Mouse (Mus musculus): Measurements from ENCODE around the gene Klhl10. TPM values are rescaled to one million over a fixed set of nuclear protein-coding genes. Genes with fewer than 3 reads are reported as not detected.

Gene Klhl10
- polyA plus RNA-seq, 1 experiment from 2014 or later = 0.66 TPM

Other genes with a start within 250 kb of the Klhl10 start
- gene Krt9, start 248.7 kb upstream of the Klhl10 start, polyA plus RNA-seq (2014; fragmentation: Nextera tagmentation; extraction: Ambion mirVana) = not detected in 2 replicates
- 2.4 and 3.9 TPM in 2 replicates for gene Krt14, start 234.4 kb upstream of the Klhl10 start, polyA plus RNA-seq (2014; fragmentation: Nextera tagmentation; extraction: Ambion mirVana)
- not detected in 2 replicates for gene Krt16, start 193.0 kb upstream of the Klhl10 start, polyA plus RNA-seq (2014; fragmentation: Nextera tagmentation; extraction: Ambion mirVana)
- 0.22 and 0.25 TPM in 2 replicates for gene Krt17, start 180.9 kb upstream of the Klhl10 start, polyA plus RNA-seq (2014; fragmentation: Nextera tagmentation; extraction: Ambion mirVana)
- not detected in 2 replicates for gene Krt42, start 172.0 kb upstream of the Klhl10 start, polyA plus RNA-seq (2014; fragmentation: Nextera tagmentation; extraction: Ambion mirVana)
- gene Eif1, start 122.0 kb upstream of the Klhl10 start, polyA plus RNA-seq (2014; fragmentation: Nextera tagmentation; extraction: Ambion mirVana) = 1,709 and 1,853 TPM in 2 replicates
- gene Gast, start 107.5 kb upstream of the Klhl10 start, polyA plus RNA-seq (2014; fragmentation: Nextera tagmentation; extraction: Ambion mirVana) = 1.1 TPM in 1 of 2 replicates, not detected in the other
- gene Hap1, start 85.8 kb upstream of the Klhl10 start, polyA plus RNA-seq (2014; fragmentation: Nextera tagmentation; extraction: Ambion mirVana) = 12.0 and 12.8 TPM in 2 replicates
- gene Jup, start 44.2 kb upstream of the Klhl10 start, polyA plus RNA-seq (2014; fragmentation: Nextera tagmentation; extraction: Ambion mirVana) = 26.7 and 30.7 TPM in 2 replicates
- gene P3h4, start 27.1 kb upstream of the Klhl10 start, polyA plus RNA-seq (2014; fragmentation: Nextera tagmentation; extraction: Ambion mirVana) = 19.6 and 22.9 TPM in 2 replicates
- 38.7 and 46.1 TPM in 2 replicates for gene Fkbp10, start 26.2 kb upstream of the Klhl10 start, polyA plus RNA-seq (2014; fragmentation: Nextera tagmentation; extraction: Ambion mirVana)
- 92.6 and 96.0 TPM in 2 replicates for gene Nt5c3b, start 109 bp upstream of the Klhl10 start, polyA plus RNA-seq (2014; fragmentation: Nextera tagmentation; extraction: Ambion mirVana)
- gene Klhl11, start 30.8 kb downstream of the Klhl10 start, polyA plus RNA-seq (2014; fragmentation: Nextera tagmentation; extraction: Ambion mirVana) = 13.8 and 14.9 TPM in 2 replicates
- gene Acly, start 86.1 kb downstream of the Klhl10 start, polyA plus RNA-seq (2014; fragmentation: Nextera tagmentation; extraction: Ambion mirVana) = 259 and 306 TPM in 2 replicates
- 2.6 and 2.8 TPM in 2 replicates for gene Ttc25, start 103.7 kb downstream of the Klhl10 start, polyA plus RNA-seq (2014; fragmentation: Nextera tagmentation; extraction: Ambion mirVana)
- gene Cnp, start 133.0 kb downstream of the Klhl10 start, polyA plus RNA-seq (2014; fragmentation: Nextera tagmentation; extraction: Ambion mirVana) = 17.4 and 17.8 TPM in 2 replicates
- gene Nkiras2, start 177.3 kb downstream of the Klhl10 start, polyA plus RNA-seq (2014; fragmentation: Nextera tagmentation; extraction: Ambion mirVana) = 108 and 109 TPM in 2 replicates
- gene Dnajc7, start 178.3 kb downstream of the Klhl10 start, polyA plus RNA-seq (2014; fragmentation: Nextera tagmentation; extraction: Ambion mirVana) = 95.3 and 105 TPM in 2 replicates

Data from hindbrain, embryonic 11.5 days (tissue).